Mouse (Mus musculus): ENCODE results near the gene Hoxa3.

Gene Hoxa3

DNA sequence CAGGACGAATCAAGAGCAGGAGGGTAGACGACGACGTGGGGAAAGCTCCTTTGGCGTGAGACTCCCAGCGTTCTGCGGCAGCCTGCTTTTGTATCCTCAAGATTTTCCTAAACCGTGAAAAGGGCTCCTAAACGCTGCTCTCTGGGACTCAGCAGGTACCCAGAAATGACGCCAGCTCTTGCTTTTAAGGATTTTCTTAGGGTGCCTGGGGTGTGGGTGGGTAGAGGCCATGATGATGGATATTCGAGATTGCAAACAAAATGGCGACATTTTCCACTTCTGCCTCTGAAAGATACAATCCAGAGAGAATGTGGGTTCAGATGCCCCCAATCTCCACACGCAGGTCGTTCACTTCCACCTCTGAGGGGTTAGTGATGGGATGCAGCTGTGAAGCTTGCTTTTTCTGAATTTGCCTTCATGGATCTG lies 45.4 kb downstream of the Hoxa3 start:
- DNase-seq (ENCODE audit: low spot score in 2 of 2), result no peak

- no peak for DNase-seq (ENCODE audit: low spot score in 2 of 2)
Observed at GRCm38 (mm10) chr6:52167176-52167575, 46.0 kb downstream of the Hoxa3 start.

- no peak for DNase-seq (ENCODE audit: low spot score in 2 of 2)
Observed at GRCm38 (mm10) chr6:52166431-52167077, 46.6 kb downstream of the Hoxa3 start.

DNA sequence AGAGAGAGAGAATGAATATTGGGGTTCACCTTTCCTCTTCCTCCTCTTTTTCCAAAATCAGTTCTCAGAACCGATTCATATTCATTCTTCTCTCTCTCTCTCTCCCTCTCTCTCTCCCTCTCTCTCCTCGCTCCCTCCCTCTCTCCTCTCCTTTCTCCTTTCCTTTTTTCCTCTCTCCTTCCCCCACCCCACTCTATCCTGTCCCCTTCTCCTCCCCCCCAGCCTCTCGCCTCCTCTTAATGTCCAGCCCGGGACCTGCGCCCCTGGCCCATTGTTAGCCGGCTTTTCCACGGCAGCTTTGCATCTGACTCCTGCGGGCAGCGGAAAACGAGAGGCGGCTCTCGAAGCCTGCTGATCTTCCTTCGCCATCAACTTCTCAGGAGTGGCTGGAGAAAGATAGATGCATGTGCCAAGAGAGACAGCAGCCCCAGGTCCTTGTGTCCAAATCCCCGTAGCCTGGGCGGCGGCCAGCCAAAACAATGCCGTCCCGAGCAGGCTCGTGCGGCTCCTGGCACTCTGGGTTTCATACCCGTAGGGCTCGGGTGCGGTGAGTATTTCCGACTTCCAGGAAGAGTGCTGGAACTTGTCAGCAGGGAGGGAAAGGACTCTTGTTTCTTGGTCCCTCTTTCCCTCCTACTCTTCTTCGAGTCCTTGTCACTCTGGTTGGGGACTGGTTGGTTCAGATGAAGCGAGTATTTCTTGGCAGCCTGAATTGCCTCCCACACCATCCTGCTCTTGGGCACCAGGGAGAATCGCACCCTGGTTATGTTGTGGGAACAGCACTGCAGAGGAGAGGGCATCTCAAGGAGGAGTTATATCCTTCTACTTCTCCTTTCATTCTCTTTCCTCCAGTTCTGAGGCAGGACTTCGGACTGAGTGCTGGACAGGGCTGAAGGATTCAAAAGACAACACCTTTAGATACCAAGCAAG lies 47.4 kb downstream of the Hoxa3 start:
- no peak for DNase-seq (ENCODE audit: low spot score in 2 of 2)

- no peak for DNase-seq (ENCODE audit: low spot score in 2 of 2)
Observed at GRCm38 (mm10) chr6:52164626-52165440, 48.3 kb downstream of the Hoxa3 start, which contains the start of gene Hoxa2. TSS of gene Hoxa2 (minus strand) at chr6:52164831.

DNA sequence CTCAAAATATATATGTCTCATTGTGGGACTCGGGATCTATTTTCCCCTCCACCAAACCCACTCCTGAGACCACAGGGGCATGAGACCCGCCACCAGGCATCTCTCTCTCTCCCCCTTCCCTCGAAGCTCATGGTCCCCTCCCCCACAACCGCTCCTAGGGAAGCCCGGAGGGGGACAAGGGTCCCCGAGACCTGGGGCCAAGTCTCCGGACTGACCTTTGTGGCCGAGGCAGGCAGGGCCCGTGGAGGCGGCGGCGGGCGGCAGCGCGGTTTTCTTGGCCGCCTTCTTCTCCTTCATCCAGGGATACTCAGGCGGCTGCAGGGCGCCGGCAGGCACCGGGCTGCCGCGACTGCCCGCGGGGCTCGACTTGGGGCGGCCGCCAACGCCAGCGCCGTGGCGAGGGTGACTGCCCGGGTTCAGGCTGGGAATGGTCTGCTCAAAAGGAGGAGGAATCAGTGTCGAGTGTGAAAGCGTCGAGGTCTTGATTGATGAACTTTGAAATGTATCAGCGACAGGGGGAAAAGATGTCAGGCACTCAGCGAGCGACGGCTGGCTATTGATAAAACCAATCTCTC lies 49.0 kb downstream of the Hoxa3 start:
- DNase-seq (ENCODE audit: low spot score in 2 of 2), result no peak

DNA sequence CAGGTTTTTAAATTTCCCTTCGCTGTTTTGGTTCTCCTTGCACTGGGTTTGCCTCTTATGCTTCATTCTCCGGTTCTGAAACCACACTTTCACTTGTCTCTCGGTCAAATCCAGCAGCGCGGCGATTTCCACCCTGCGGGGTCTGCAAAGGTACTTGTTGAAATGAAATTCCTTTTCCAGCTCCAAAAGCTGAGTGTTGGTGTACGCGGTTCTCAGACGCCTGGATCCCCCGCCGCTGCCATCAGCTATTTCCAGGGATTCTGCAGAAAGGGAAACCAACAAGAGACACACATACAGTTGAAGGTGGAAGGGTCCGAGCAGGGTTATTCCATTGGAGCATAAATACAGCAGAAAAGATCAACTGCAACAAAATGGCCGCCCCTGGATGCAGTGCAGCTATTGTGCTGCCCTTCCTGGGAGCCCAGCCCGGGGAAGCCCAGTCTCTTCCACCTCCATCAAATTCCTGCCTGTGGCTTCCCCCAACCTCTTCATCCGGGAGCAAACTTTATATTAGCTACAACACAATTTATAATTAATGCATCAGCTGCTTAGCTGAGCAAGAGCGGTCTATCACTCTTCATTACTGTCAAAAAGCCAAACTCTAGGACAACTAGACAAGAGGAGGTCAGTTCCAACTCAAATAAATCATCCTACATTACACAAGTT lies 49.6 kb downstream of the Hoxa3 start:
- no peak for DNase-seq (ENCODE audit: low spot score in 2 of 2)

- DNase-seq (ENCODE audit: low spot score in 2 of 2), result no peak
Observed at GRCm38 (mm10) chr6:52162611-52163365, 50.3 kb downstream of the Hoxa3 start.

GRCm38 (mm10) chr6:52162093-52162380 lies 51.1 kb downstream of the Hoxa3 start:
- DNase-seq (ENCODE audit: low spot score in 2 of 2), result no peak

DNA sequence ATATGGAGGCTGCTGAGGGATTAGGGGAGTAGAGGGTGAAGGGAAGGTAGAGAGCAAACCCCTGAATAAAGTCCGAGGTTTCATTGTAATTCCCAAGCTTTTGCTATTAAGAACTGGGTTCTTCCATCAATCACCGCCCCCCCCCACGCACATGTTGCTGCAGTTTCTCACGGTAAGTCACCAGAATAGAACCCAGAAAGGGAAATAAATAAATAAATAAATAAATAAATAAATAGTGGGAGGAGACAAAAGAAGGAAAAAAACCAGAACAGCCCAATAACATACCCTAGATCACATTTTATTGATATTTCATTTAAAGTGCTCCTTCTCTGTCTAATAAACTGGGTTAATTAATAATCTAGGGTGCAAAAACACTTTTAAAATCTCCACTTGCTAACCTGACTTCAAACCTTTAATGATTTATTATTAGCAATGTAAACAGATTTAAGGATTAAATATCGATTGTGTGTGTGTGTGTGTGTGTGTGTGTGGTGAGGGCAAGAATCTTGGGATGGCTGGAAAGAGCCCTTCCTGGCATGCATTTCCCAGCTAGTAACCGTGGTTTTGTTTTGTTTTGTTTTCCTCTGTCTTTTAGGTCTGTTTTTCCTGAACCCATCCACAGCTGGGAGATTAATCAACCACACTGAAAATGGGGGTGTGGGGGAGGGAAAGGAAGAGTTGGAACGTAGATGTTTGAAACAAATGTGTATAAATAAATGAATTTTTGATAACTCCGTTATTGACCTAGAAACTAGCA lies 51.6 kb downstream of the Hoxa3 start:
- DNase-seq (ENCODE audit: low spot score in 2 of 2), result no peak

DNA sequence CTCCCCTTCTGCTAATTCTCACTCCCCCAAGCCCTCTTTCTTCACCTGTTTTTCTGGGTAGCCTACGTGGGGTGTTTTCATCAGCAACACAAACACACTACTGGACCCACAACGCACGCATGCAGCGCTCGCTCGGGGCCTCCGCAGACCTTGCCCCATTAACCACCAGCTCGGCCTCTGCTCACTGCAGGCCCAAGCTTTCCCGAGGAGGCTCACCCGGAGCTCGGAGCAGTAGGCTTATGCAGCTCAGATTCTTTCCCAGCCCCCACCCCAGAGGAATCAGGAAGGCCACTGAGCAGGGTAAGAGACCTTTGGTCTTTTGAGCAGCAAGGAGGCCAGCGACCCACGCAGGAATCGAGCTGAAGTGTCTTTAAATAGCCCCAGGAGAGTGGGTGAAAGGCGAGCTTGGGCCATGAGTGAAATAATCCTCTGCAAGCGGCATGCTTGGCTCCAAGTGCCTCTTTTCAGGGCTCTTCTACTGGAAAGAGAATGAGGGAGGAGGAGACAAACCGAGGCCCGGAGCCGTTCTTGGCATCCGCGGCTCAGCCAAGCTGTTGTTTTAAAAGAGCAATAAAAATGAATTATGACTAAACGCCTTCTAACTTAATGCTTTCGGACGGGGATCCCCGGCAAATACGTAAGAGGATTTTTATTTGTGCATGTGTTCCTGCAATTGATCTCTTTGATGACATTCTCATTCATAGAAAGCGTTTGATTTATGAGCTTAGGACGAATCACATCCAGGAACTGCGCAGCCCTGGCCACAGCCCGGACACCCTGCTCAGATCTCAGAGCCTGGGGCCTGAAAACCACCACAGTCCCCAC lies 52.4 kb downstream of the Hoxa3 start:
- DNase-seq (ENCODE audit: low spot score in 2 of 2), result no peak

- DNase-seq (ENCODE audit: low spot score in 2 of 2), result no peak
Observed at GRCm38 (mm10) chr6:52159979-52160378, 53.2 kb downstream of the Hoxa3 start.

GRCm38 (mm10) chr6:52159164-52159761 lies 53.9 kb downstream of the Hoxa3 start:
- DNase-seq (ENCODE audit: low spot score in 2 of 2), result no peak

GRCm38 (mm10) chr6:52158276-52159051 lies 54.7 kb downstream of the Hoxa3 start, which contains the start of gene Hoxa1:
TSS of gene Hoxa1 (minus strand) at chr6:52158317.
- DNase-seq (ENCODE audit: low spot score in 2 of 2), result no peak

- DNase-seq (ENCODE audit: low spot score in 2 of 2), result no peak
Observed at GRCm38 (mm10) chr6:52157466-52158275, 55.5 kb downstream of the Hoxa3 start.

DNA sequence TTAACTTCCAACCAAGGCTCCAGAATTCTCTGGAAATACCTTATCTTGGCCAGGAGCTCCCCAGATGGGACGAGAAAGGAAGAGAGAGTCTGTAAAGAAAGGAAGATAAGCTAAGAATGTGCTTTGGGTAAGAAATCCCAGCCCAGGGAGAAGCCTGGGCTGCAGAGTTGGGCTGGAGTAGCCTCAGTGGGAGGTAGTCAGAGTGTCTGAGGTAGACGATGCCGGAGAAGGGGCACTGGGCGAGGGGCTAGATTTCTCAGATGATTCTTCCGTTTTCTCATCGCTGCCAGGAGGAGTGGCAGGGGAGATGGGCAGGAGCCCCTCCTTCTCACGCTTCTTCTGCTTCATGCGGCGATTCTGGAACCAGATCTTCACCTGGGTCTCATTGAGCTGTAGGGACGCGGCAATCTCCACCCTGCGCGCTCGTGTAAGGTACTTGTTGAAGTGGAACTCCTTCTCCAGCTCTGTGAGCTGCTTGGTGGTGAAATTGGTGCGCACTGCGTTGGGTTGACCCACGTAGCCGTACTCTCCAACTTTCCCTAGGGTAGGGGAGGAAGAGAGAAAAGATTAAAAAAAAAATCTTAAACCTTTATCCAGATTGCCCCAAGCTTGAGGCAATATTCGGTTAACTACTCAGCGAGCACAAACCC lies 56.5 kb downstream of the Hoxa3 start:
- no peak for DNase-seq (ENCODE audit: low spot score in 2 of 2)
